Mouse (Mus musculus) lung, embryonic 16.5 days (tissue): ENCODE data around the gene Upp2. TPM values are rescaled to one million over a fixed set of nuclear protein-coding genes. Genes with fewer than 3 reads are reported as not detected.

Experiments used
- ATAC-seq: fragments of 200-750 bp; cut with Nextera tagmentation; 2 replicates; pipeline ENCODE4 v1.8.0; 2017; ENCODE audit warnings: low read depth, mild to moderate bottlenecking, moderate library complexity
- H3K27ac ChIP-seq: fragments of 300-500 bp; sonication (generic); 2 replicates; pipeline ENCODE4 v1.5.1; 2014; ENCODE audit warnings: mild to moderate bottlenecking, control low read depth, low read length
- H3K27me3 ChIP-seq: fragments of 300-500 bp; sonication (generic); 2 replicates; pipeline ENCODE4 v1.6.1; 2014; ENCODE audit warnings: low read depth, low read length, mixed read lengths; ENCODE audit not compliant: control insufficient read depth, insufficient read depth
- H3K36me3 ChIP-seq: fragments of 300-500 bp; sonication (generic); 2 replicates; pipeline ENCODE4 v1.6.1; 2014; ENCODE audit warnings: low read length; ENCODE audit not compliant: control insufficient read depth, insufficient read depth
- H3K4me1 ChIP-seq: fragments of 300-500 bp; sonication (generic); replicated peaks from 2 replicates; pipeline ENCODE4 v1.6.1; 2014; ENCODE audit warnings: low read length, mixed read lengths; ENCODE audit not compliant: control insufficient read depth, insufficient read depth
- H3K4me2 ChIP-seq: fragments of 300-500 bp; sonication (generic); 2 replicates; pipeline ENCODE4 v1.6.1; 2014; ENCODE audit warnings: low read depth, low read length, control low read depth
- H3K4me3 ChIP-seq: fragments of 300-500 bp; sonication (generic); 2 replicates; pipeline ENCODE4 v1.5.1; 2014; ENCODE audit warnings: mild to moderate bottlenecking, low read length, control low read depth
- H3K9ac ChIP-seq: fragments of 300-500 bp; sonication (generic); 2 replicates; pipeline ENCODE4 v1.6.1; 2014; ENCODE audit warnings: low read length, control low read depth
- H3K9me3 ChIP-seq: fragments of 300-500 bp; sonication (generic); 2 replicates; pipeline ENCODE4 v1.6.1; 2016; ENCODE audit warnings: low read length; ENCODE audit not compliant: control insufficient read depth
- WGBS: fragments of 180-500 bp; shearing (Covaris S2); extraction: QIAGEN DNeasy Blood & Tissue Kit; methylation state at CpG from one replicate; pipeline ENCODE4 v1.1.7; 2014; 5-methylcytosine and 5-hydroxymethylcytosine counted together
- polyA plus RNA-seq: library from polyadenylated mRNA; unstranded; fragments of >200 nt; fragmentation: Nextera tagmentation; extraction: Ambion mirVana; gene quantifications from 2 replicates; pipeline ENCODE4 v1.2.1, GENCODE M21; 2015

Gene Upp2
- polyA plus RNA-seq, 1 experiment from 2014 or later = 6.6 TPM

DNA sequence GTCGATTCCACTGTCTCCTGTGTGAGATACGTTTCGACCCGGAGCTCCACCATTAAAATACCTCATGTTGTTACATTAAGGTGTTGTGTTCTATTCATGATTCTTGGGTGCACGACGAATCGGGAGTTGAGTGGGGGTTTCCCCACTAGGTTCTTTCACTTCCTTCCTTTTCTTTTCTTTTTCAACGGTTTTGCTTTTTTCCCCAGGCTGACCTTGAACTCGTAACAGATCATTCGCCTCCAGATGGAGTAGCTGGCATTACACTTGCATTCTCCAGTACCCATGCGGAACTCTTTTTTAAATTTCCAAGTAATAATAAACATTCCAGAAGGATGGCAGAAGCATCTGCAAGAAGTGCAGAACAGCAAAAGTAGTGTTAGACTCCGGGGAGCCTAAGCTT is 58.1 kb downstream of the Upp2 start:
- ATAC-seq = no peak
- no peaks in the 10 kb centered on the region for H3K36me3 ChIP-seq
- H3K27me3 ChIP-seq = no peaks in the 10 kb centered on the region
- H3K9ac ChIP-seq = no peak overlapping the region
- 74% methylated on average over 12 of the region's 12 CpGs for WGBS
- H3K27ac ChIP-seq = no peak overlapping the region
- H3K4me2 ChIP-seq = no peak overlapping the region
- no peaks in the 10 kb centered on the region for H3K9me3 ChIP-seq
- no peak overlapping the region for H3K4me3 ChIP-seq
- H3K4me1 ChIP-seq = no peaks in the 10 kb centered on the region

DNA sequence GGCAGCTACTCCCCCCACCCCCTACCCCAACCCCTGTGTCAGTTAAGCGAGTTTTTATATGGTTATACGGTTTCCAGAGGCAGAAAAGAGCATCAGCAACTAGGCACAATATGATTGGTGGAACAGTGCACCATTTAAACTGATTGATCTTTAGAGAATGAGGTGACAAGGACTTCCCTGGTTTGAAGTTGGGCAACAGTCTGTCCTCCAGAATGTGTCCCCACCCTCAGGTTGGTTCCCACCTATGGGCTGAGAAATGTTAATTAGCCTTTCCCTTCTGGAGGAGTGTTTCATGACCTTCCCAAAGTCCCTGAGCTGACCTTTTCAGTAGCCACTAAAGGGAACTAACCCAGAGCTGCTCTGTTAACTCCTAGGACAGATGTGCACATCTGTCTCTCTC is 58.6 kb downstream of the Upp2 start:
- no peaks in the 10 kb centered on the region for H3K27me3 ChIP-seq
- H3K9me3 ChIP-seq = no peaks in the 10 kb centered on the region
- no peaks in the 10 kb centered on the region for H3K4me1 ChIP-seq
- no peaks in the 10 kb centered on the region for H3K36me3 ChIP-seq
- WGBS = 43% methylated on average over 2 of the region's 2 CpGs
- no peak overlapping the region for H3K4me3 ChIP-seq
- no peak for ATAC-seq
- no peak overlapping the region for H3K9ac ChIP-seq
- no peak overlapping the region for H3K27ac ChIP-seq
- H3K4me2 ChIP-seq = no peak overlapping the region

DNA sequence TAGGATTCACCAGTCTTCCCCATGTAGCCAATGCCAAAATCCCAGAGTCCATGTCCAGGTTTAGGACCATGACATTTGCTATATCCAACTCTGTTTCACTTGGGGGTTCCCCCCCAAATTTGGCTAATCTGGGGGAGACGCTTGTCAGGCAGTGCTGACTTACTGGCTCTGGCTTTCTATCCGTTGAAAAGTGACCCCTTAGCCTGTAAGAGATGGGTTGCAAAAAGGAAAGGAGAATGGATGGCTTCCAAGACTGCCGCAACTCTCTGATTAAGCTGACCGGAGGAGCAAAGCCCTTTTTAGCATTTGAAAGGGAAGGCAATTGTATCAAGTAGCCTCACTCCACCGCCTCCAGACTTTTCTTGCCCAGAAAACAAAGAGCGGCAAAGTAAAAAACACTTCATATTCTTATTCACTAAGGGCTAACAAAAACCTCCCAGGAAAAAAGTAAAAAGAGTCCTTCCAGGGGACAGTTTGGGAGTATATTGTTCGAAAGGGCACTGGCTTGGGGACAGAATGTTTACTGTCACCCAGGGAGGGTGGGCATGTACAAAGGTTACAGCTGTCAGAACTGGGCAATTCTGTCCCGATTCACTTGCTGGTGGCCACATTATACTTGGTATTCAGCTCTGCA is 59.2 kb downstream of the Upp2 start:
- Histone ChIP-seq H3K4me2 (no peak overlapping the region), H3K4me1 (no peaks in the 10 kb centered on the region), H3K27ac (no peak overlapping the region), H3K9me3 (no peaks in the 10 kb centered on the region), H3K9ac (no peak overlapping the region), H3K4me3 (no peak overlapping the region), H3K36me3 (no peaks in the 10 kb centered on the region), H3K27me3 (no peaks in the 10 kb centered on the region)
- ATAC-seq = no peak
- 39% methylated on average over 8 of the region's 8 CpGs for WGBS

DNA sequence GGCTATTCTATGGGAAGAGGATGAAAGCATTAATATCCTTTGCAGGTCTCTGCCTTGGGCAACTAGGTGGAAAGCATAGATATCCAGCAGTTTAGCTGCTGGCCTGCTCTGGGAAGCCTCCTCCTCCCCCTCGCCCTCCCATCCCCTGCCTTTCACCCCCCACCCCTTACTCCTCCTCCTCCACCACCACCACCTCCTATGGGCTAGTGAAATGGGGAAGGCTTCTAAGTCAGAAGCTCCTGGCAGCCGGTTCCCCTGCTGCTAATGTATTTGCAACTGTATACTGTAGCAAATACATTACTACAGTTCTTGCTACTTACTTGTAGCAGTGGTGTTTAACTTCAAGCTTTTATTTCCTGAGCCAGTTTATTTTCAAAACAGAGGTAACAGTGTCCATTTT is 60.9 kb downstream of the Upp2 start:
- no peak for ATAC-seq
- WGBS = 29% methylated on average over 1 of the region's 2 CpGs
- H3K27me3 ChIP-seq = no peaks in the 10 kb centered on the region

DNA sequence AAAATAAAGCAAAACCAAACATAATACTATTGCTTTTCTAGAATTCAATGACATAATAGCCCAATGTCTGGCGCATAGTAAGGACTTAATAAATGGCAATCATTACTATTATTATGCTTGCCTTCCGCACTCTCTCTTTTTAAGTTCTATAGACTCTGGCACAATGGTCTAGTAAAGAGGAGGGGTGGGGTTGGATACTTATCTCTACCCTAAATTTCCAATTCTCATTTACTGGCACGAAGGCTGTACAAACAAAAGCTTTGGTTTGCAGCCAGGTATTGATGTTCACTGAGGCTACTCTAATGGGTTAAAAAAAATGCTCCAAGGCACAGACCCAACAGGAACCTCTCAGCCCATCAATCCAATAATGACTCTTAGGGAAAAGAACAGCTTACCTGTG is 61.9 kb downstream of the Upp2 start:
- H3K27me3 ChIP-seq = no peaks in the 10 kb centered on the region
- H3K4me2 ChIP-seq = no peak overlapping the region
- no peaks in the 10 kb centered on the region for H3K36me3 ChIP-seq
- no peak overlapping the region for H3K27ac ChIP-seq
- WGBS = 68% methylated on average over 3 of the region's 3 CpGs
- H3K9me3 ChIP-seq = no peaks in the 10 kb centered on the region
- H3K4me3 ChIP-seq = no peak overlapping the region
- no peak for ATAC-seq
- no peaks in the 10 kb centered on the region for H3K4me1 ChIP-seq
- no peak overlapping the region for H3K9ac ChIP-seq

More for the DNA sequence above, 60.9 kb downstream of the Upp2 start:
- H3K36me3 ChIP-seq = no peaks in the 10 kb centered on the region
- no peaks in the 10 kb centered on the region for H3K9me3 ChIP-seq
- H3K4me3 ChIP-seq = no peak overlapping the region
- H3K4me2 ChIP-seq = no peak overlapping the region
- no peak overlapping the region for H3K9ac ChIP-seq
- H3K4me1 ChIP-seq = no peaks in the 10 kb centered on the region
- H3K27ac ChIP-seq = no peak overlapping the region

DNA sequence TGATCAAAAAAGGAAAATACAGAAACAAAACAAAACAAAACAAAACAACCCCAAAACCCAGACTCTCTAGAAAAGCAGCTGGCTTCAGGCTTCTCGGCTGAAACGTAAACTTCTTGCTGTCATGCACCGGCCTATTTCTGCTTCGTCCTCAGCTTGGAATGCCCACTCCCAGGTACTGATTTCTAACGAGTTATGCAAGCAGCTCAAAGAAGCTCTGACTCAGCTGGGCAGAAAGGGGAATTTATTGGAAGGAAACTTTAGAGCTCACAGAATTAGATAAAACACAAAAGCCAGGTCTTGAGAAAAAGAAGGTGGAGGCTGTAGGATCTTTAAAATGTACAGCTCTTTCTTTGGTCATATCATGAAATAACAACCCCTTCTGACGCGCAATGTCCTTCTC is 62.3 kb downstream of the Upp2 start:
- no peak overlapping the region for H3K4me2 ChIP-seq
- H3K36me3 ChIP-seq = no peaks in the 10 kb centered on the region
- WGBS = 43% methylated on average over 7 of the region's 7 CpGs
- H3K27ac ChIP-seq = no peak overlapping the region
- no peaks in the 10 kb centered on the region for H3K4me1 ChIP-seq
- no peak overlapping the region for H3K4me3 ChIP-seq
- no peaks in the 10 kb centered on the region for H3K9me3 ChIP-seq
- H3K27me3 ChIP-seq = no peaks in the 10 kb centered on the region
- no peak overlapping the region for H3K9ac ChIP-seq
- no peak for ATAC-seq

DNA sequence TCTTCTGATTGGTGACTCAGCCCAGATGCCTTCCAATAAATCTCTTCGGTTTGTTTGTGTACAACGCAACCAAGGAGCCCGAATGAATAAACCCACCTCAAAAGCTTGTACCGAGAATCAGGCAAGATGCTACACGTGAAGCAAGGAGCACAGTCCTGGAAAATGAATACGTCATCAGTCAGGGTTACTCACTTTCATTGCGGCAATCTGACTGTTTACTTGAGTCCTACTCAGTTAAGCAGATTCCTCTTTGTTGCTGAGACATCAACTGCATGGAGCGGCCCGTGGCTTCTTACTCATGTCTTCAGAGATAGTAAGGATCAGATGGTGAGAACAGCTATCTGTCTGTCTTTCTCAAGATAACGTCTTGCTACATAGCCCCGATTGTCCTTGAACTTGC is 66.7 kb downstream of the Upp2 start:
- Histone ChIP-seq H3K9me3 (no peaks in the 10 kb centered on the region), H3K36me3 (no peaks in the 10 kb centered on the region), H3K4me3 (no peak overlapping the region), H3K4me1 (no peaks in the 10 kb centered on the region), H3K27ac (no peak overlapping the region), H3K27me3 (no peaks in the 10 kb centered on the region), H3K4me2 (no peak overlapping the region), H3K9ac (no peak overlapping the region)
- WGBS = 91% methylated on average over 11 of the region's 11 CpGs
- no peak for ATAC-seq

DNA sequence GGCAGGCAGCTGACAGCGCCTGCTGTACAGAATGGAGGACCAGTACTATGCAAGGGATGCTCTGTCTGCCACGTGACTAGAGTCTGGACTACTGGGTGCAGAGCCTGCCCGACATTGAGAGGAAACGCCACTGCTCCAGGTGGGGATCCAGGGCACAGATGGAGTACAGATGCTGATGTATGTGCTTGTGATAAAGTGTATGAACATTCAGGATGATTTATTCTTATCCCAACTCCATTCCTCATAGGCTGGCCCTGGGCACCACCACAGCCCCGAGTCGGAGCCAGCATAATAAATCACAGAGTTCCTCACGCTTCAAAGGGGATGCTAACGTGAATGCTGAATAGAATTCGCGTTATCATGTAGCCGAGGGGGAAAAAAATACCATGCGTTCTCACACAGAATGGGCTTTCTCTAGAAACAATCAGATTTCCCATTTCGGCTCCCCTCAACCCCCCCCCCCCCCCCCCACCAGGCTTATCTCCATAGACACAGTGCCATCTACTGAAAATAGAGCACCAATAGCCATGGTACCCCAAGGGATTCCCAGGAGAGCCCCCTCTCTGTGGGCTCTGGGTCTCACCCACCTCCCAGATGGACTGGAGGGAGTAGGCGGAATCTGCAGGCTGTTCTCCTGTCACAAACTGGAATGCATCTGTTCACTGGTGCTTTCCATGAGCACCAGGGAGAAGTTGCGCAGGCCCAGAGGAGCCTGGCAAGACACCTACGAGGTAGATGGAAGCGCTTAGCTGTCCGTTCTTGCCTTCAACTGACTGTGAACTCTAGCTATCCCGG is 74.9 kb downstream of the Upp2 start:
- 67% methylated on average over 19 of the region's 19 CpGs for WGBS
- H3K27ac ChIP-seq = no peak overlapping the region

DNA sequence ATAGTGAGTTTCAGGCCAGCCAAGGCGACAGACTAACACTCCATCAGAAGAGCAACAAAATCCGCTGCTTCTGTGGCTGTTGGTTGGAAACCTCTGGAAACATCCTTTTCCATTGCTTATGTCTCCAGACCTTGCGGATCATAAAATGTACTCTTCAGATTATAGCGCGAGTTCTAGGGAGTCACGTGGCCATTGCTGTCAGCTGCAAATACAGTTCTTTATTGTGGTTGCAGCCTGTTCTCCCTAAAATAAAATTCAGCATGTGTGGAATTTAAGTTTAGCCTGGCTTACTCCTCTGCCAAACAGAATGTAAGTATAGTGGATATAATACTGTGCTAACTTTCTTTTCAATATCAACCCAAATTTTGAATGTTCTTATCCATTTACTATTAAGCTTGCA is 78.6 kb downstream of the Upp2 start:
- WGBS = 88% methylated on average over 6 of the region's 6 CpGs
- Histone ChIP-seq H3K9me3 (no peaks in the 10 kb centered on the region), H3K4me3 (no peak overlapping the region), H3K36me3 (no peaks in the 10 kb centered on the region), H3K27ac (no peak overlapping the region), H3K27me3 (no peaks in the 10 kb centered on the region), H3K9ac (no peak overlapping the region), H3K4me2 (no peak overlapping the region), H3K4me1 (no peaks in the 10 kb centered on the region)
- no peak for ATAC-seq

More for the DNA sequence above, 74.9 kb downstream of the Upp2 start:
- Histone ChIP-seq H3K9ac (no peak overlapping the region), H3K36me3 (no peaks in the 10 kb centered on the region), H3K4me2 (no peak overlapping the region), H3K9me3 (no peaks in the 10 kb centered on the region), H3K27me3 (no peaks in the 10 kb centered on the region), H3K4me1 (no peaks in the 10 kb centered on the region), H3K4me3 (no peak overlapping the region)
- ATAC-seq = no peak
